Mouse (Mus musculus): Measurements from ENCODE around the gene C2cd5.
"Not testable (repeated sequence)": the region's sequence is repeated elsewhere in the genome, so short reads cannot be mapped to it uniquely, and the experiment has no call there.

C2cd5 gene

DNA sequence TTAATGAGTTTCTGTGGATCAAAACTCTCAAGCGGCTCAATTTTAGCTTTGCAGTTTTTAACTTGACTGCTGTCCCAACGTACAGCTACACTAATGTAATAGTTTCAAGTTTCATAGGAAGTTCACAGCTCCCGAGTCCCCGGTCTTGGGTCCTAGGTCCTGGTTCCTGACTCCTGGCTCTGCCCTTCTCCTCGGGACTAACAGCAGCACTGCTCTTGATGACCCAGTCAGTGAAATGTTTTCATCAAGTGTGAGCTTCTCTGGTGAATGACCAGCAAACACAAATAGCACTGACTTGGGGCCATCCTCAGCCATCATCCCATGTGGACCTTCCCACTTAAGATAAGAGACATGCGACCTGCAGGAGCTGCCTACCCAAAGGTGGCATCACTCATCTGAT is 111.7 kb downstream of the C2cd5 start:
- Histone ChIP-seq H3K36me3 (ENCODE audit: insufficient read depth, low read length) (no peaks in the 10 kb centered on the region), H3K4me3 (replicated peaks; ENCODE audit: low read length) (peak overlapping the region; percentile 65)
- no peak for TF ChIP-seq NANOG (IDR thresholded peaks at IDR 0.05; ENCODE audit: borderline replicate concordance, low read length)
- TF ChIP-seq POU5F1 (IDR thresholded peaks at IDR 0.05; ENCODE audit: borderline replicate concordance, low read length): no peak
- TF ChIP-seq CTCF (conservative IDR thresholded peaks at IDR 0.05; ENCODE audit: low read length): no peak

DNA sequence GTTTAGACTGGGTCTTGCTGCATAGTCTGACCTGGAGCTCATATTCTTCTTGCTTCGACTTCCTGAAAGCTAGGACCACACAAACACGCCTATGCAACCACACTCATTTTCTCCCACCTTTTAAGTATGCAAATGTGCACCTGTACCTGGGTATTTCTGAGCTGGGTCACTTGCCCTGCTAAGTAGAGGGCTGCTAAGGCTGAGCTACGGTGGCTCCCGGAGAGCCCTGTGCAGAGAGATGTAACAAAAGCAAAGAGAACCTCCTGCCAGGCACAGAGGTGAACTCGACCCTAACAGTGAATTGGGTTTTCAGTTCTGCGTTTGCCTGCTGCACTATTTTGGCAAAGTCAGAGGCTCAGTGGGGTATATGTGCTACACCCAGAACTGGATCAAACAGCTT is 112.3 kb downstream of the C2cd5 start:
- peak overlapping the region; percentile 65 for H3K4me3 ChIP-seq (replicated peaks; ENCODE audit: low read length)
- H3K27me3 ChIP-seq (ENCODE audit: insufficient read depth, low read length): no peaks in the 10 kb centered on the region
- H3K9me3 ChIP-seq (ENCODE audit: low read length): no peaks in the 10 kb centered on the region
- peaks cover 78% of the 10 kb centered on the region for H3K4me1 ChIP-seq (replicated peaks; ENCODE audit: low read depth, low read length)
- peaks cover 5% of the 10 kb centered on the region; the same call in 1 of the 2 replicates for H3K36me3 ChIP-seq (ENCODE audit: insufficient read depth, low read length)
- TF ChIP-seq CTCF (conservative IDR thresholded peaks at IDR 0.05; ENCODE audit: low read length): no peak
- TF ChIP-seq NANOG (IDR thresholded peaks at IDR 0.05; ENCODE audit: borderline replicate concordance, low read length): no peak
- no peak for TF ChIP-seq POU5F1 (IDR thresholded peaks at IDR 0.05; ENCODE audit: borderline replicate concordance, low read length)

More for the DNA sequence above, 111.7 kb downstream of the C2cd5 start:
- H3K27me3 ChIP-seq (ENCODE audit: insufficient read depth, low read length): 0 out of 2 replicates have a peak, but pooled peaks cover 3% of the 10 kb centered on the region
- peaks cover 77% of the 10 kb centered on the region for H3K4me1 ChIP-seq (replicated peaks; ENCODE audit: low read depth, low read length)
- H3K9me3 ChIP-seq (ENCODE audit: low read length): no peaks in the 10 kb centered on the region

DNA sequence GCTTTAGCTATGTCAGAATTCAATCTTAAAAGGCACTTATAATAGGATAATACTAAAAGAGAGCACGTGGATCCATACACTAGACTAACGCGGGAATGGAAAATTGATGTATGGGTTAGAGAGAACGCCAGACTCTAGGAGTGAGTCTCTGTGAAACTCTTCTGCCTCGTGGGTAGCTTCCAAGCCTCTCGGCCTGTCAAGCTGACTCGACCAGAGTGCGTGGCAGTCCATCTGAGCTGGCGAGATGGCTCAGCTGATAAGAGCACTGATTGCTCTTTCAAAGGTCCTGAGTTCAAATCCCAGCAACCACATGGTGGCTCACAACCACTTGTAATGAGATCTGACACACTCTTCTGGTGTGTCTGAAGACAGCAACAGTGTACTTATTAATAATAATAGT is 113.2 kb downstream of the C2cd5 start:
- Histone ChIP-seq H3K4me1 (replicated peaks; ENCODE audit: low read depth, low read length) (peaks cover 81% of the 10 kb centered on the region), H3K4me3 (replicated peaks; ENCODE audit: low read length) (peak overlapping the region; percentile 65)
- H3K36me3 ChIP-seq (ENCODE audit: insufficient read depth, low read length); H3K27me3 ChIP-seq (ENCODE audit: insufficient read depth, low read length); H3K9me3 ChIP-seq (ENCODE audit: low read length): not testable (repeated sequence)

DNA sequence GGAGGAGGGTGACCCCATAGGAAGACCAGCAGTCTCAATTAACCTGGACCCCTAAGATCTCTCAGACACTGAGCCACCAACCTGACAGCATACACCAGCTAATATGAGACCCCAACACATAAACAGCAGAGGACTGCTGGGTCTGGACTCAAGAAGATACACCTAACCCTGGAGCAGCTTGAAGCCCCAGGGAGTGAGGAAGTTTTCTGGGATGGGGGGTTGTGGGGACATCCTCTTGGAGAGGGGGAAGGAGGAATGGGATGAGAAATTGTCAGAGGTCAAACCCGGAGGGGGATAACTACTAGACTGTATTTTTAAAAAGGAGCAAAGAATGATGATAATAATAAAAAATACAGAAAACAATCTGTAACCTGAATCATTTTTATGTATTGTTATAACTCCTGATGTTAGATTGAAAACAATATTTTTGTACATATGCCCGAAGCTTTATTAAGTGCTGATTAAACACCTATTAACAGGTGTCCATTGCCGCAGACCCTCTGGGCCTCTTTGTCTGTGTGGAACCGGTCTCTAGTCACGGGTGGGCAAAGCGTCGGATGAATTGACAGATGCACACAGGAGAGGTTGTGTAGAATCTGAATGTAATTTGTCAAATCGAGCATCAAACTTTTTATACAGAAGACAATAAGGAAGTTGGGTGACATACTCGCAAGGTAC is 114.2 kb downstream of the C2cd5 start:
- peak overlapping the region; percentile 21 for H3K4me3 ChIP-seq (replicated peaks; ENCODE audit: low read length)
- not testable (repeated sequence) for H3K9me3 ChIP-seq (ENCODE audit: low read length); H3K27me3 ChIP-seq (ENCODE audit: insufficient read depth, low read length)
- peaks cover 12% of the 10 kb centered on the region for H3K36me3 ChIP-seq (ENCODE audit: insufficient read depth, low read length)
- H3K4me1 ChIP-seq (replicated peaks; ENCODE audit: low read depth, low read length): peaks cover 80% of the 10 kb centered on the region

DNA sequence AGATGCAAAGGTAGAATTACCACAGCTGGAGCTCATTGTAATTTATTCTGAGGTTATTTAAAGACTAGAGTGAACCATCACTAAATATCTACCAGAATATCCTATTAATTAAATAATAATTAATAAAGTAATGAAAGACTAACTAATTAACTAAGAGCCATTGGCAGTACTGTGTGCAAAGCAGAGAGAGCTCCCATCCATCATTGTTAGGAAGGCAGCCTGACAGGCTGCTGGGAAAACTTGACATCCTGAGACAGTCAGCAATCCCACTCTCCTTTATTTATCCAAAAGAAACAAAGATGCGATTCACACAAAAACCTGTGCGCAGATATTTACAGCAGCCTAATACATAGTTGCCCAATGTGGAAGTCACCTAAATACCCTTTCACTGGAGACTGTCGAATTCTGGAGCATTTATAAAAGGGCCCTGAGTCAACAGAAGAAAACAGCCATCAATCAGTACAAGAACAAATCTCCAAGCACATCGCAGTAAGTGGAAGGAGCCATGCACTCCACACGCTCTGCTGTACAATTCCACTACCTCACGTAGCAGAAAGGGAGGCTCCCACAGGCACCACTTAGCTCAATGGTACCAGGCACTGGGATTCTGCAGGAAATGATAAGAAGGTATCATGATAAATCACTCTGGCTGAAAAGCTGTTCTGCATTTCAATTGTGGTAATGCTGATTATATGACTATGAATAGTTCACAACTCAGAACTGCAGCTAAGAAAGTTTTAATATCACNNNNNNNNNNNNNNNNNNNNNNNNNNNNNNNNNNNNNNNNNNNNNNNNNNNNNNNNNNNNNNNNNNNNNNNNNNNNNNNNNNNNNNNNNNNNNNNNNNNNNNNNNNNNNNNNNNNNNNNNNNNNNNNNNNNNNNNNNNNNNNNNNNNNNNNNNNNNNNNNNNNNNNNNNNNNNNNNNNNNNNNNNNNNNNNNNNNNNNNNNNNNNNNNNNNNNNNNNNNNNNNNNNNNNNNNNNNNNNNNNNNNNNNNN is 120.0 kb downstream of the C2cd5 start:
- Histone ChIP-seq H3K36me3 (ENCODE audit: insufficient read depth, low read length) (peaks cover 42% of the 10 kb centered on the region), H3K9me3 (ENCODE audit: low read length) (no peaks in the 10 kb centered on the region), H3K4me1 (replicated peaks; ENCODE audit: low read depth, low read length) (peaks cover 79% of the 10 kb centered on the region), H3K4me3 (replicated peaks; ENCODE audit: low read length) (0 out of 2 replicates have a peak overlapping the region, but pooled peaks have one; percentile 21), H3K27me3 (ENCODE audit: insufficient read depth, low read length) (no peaks in the 10 kb centered on the region)
- TF ChIP-seq CTCF (conservative IDR thresholded peaks at IDR 0.05; ENCODE audit: low read length): no peak
- no peak for TF ChIP-seq POU5F1 (IDR thresholded peaks at IDR 0.05; ENCODE audit: borderline replicate concordance, low read length)
- no peak for TF ChIP-seq NANOG (IDR thresholded peaks at IDR 0.05; ENCODE audit: borderline replicate concordance, low read length)

- Histone ChIP-seq H3K9me3 (ENCODE audit: low read length) (no peaks in the 10 kb centered on the region), H3K27me3 (ENCODE audit: insufficient read depth, low read length) (no peaks in the 10 kb centered on the region), H3K4me1 (replicated peaks; ENCODE audit: low read depth, low read length) (peaks cover 72% of the 10 kb centered on the region), H3K36me3 (ENCODE audit: insufficient read depth, low read length) (peaks cover 54% of the 10 kb centered on the region), H3K4me3 (replicated peaks; ENCODE audit: low read length) (no peak overlapping the region)
- no peak for TF ChIP-seq NANOG (IDR thresholded peaks at IDR 0.05; ENCODE audit: borderline replicate concordance, low read length)
- TF ChIP-seq CTCF (conservative IDR thresholded peaks at IDR 0.05; ENCODE audit: low read length): peak; percentile 50
- TF ChIP-seq POU5F1 (IDR thresholded peaks at IDR 0.05; ENCODE audit: borderline replicate concordance, low read length): no peak
These were observed 122.7 kb downstream of the C2cd5 start for GRCm38 (mm10) chr6:142977221-142977620.

DNA sequence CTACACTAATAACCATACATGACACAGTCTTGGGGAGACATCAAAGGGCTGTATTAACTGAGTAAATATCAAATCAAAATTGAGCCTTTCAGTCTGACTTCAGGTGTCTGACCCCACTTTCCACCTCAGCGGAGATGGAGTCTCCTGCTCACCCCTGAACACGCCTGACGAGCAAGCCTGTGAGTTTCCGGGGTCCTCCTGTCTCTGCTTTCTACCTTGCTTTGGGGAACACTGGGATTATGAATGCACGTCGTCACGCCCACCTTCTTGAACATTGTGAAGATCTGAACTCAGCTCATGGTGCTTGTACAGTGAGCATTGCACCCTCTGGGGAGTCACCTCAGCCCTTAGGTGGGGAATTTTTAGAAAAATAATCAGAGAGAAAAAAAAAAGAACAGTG is 126.7 kb downstream of the C2cd5 start:
- Histone ChIP-seq H3K27me3 (ENCODE audit: insufficient read depth, low read length) (no peaks in the 10 kb centered on the region), H3K9me3 (ENCODE audit: low read length) (peaks cover 8% of the 10 kb centered on the region), H3K4me3 (replicated peaks; ENCODE audit: low read length) (no peak overlapping the region), H3K36me3 (ENCODE audit: insufficient read depth, low read length) (peaks cover 42% of the 10 kb centered on the region), H3K4me1 (replicated peaks; ENCODE audit: low read depth, low read length) (peaks cover 34% of the 10 kb centered on the region)
- TF ChIP-seq CTCF (conservative IDR thresholded peaks at IDR 0.05; ENCODE audit: low read length): no peak
- TF ChIP-seq POU5F1 (IDR thresholded peaks at IDR 0.05; ENCODE audit: borderline replicate concordance, low read length): no peak
- no peak for TF ChIP-seq NANOG (IDR thresholded peaks at IDR 0.05; ENCODE audit: borderline replicate concordance, low read length)

DNA sequence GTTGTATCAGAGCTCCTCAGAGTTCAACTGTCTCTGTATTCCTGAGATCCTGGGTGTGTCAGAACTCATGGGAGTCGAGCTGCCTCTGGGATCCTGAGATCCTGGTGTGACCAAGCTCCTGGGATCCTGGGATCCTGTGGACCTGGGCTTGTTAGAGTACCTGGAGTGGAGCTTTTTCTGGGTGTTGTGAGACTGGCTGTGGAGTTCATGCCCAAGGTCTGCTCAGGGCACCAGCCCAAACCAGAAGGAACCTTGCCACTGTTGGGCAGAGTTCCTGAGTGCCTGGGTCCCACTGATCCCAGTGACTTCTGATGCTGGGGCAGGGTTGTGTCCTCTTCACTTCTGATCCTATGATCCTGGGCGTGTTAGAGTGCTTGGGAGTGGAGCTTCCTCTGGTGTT is 127.7 kb downstream of the C2cd5 start:
- no peaks in the 10 kb centered on the region for H3K27me3 ChIP-seq (ENCODE audit: insufficient read depth, low read length)
- TF ChIP-seq NANOG (IDR thresholded peaks at IDR 0.05; ENCODE audit: borderline replicate concordance, low read length) (no peak), POU5F1 (IDR thresholded peaks at IDR 0.05; ENCODE audit: borderline replicate concordance, low read length) (no peak), CTCF (conservative IDR thresholded peaks at IDR 0.05; ENCODE audit: low read length) (no peak)
- peaks cover 26% of the 10 kb centered on the region for H3K4me1 ChIP-seq (replicated peaks; ENCODE audit: low read depth, low read length)
- H3K9me3 ChIP-seq (ENCODE audit: low read length): peaks cover 8% of the 10 kb centered on the region
- peaks cover 37% of the 10 kb centered on the region for H3K36me3 ChIP-seq (ENCODE audit: insufficient read depth, low read length)
- H3K4me3 ChIP-seq (replicated peaks; ENCODE audit: low read length): no peak overlapping the region
